ENCODE assay signal across 8 mouse cellular contexts in genomic region chr16:33883046-33883975, GRCm38 (mm10). TPM values are rescaled to one million over a fixed set of nuclear protein-coding genes. Genes with fewer than 3 reads are reported as not detected.
A peak's percentile ranks its signal among the peaks of the same experiment; 100 is the strongest.
DNase-seq lines count a peak whose midpoint lies in the region; ATAC-seq and TF ChIP-seq lines count a peak whose summit lies in the region.

No protein-coding gene starts in this region.

- no peak overlapping the region for H3K9ac ChIP-seq in hindbrain, embryonic 11.5 days (ENCODE audit: low read depth, low read length)

- no peak for TF ChIP-seq POLR2A in thymus, adult 2 months (IDR thresholded peaks at IDR 0.05; ENCODE audit: control insufficient read depth, extremely low read depth, insufficient read depth, low read length, poor library complexity)

- no peaks in the 10 kb centered on the region for H3K9me3 ChIP-seq in hindbrain, embryonic 10.5 days
- H3K9me3 ChIP-seq in hindbrain, embryonic 11.5 days (ENCODE audit: control insufficient read depth, low read length) = no peaks in the 10 kb centered on the region

- no peak for TF ChIP-seq CTCF in thymus, adult 2 months (IDR thresholded peaks at IDR 0.05; ENCODE audit: borderline replicate concordance, control insufficient read depth, extremely low read depth, insufficient read depth, low read length, poor library complexity)

- no peaks in the 10 kb centered on the region for H3K36me3 ChIP-seq in hindbrain, embryonic 10.5 days
- H3K36me3 ChIP-seq in hindbrain, embryonic 11.5 days (ENCODE audit: control insufficient read depth, insufficient read depth, low read length) = no peaks in the 10 kb centered on the region
- H3K36me3 ChIP-seq in thymus, adult 2 months (ENCODE audit: control insufficient read depth, insufficient read depth, low read length) = no peaks in the 10 kb centered on the region

- ATAC-seq in hindbrain, embryonic 11.5 days (ENCODE audit: low FRiP score) = no peak

- no peaks in the 10 kb centered on the region for H3K27me3 ChIP-seq in hindbrain, embryonic 10.5 days (ENCODE audit: insufficient read depth, poor library complexity, severe bottlenecking)
- H3K27me3 ChIP-seq in hindbrain, embryonic 11.5 days (ENCODE audit: control insufficient read depth, insufficient read depth, low read length) = no peaks in the 10 kb centered on the region
- H3K27me3 ChIP-seq in thymus, adult 2 months (ENCODE audit: control insufficient read depth, insufficient read depth, low read length) = no peaks in the 10 kb centered on the region

- no peak overlapping the region for H3K4me3 ChIP-seq in hindbrain, embryonic 10.5 days
- H3K4me3 ChIP-seq in hindbrain, embryonic 11.5 days (ENCODE audit: low read depth, low read length) = no peak overlapping the region
- H3K4me3 ChIP-seq in thymus, adult 2 months (ENCODE audit: control insufficient read depth, insufficient read depth, low read length) = no peak overlapping the region

- DNase-seq in hindbrain, embryonic 10.5 days (ENCODE audit: low spot score) = no peak
- no peak for DNase-seq in hindbrain, embryonic 11.5 days (ENCODE audit: low spot score)
- peak; percentile 85 for DNase-seq in brain, adult 2 months (ENCODE audit: low read depth, low spot score)
- peak; percentile 23 to 54 for DNase-seq in frontal cortex, adult 2 months (ENCODE audit: extremely low spot score in 1 of 2, low spot score in 1 of 2)
- peak; percentile 33 to 42 for DNase-seq in lung, postnatal 4 days
- no peak for DNase-seq in spleen, postnatal 4 days (ENCODE audit: low spot score in 2 of 2)
- DNase-seq in thymus, postnatal 0 days (ENCODE audit: low spot score) = no peak
- no peak for DNase-seq in thymus, adult 2 months

- H3K4me1 ChIP-seq in hindbrain, embryonic 10.5 days (replicated peaks) = peaks cover 39% of the 10 kb centered on the region
- no peaks in the 10 kb centered on the region for H3K4me1 ChIP-seq in hindbrain, embryonic 11.5 days (replicated peaks; ENCODE audit: control insufficient read depth, insufficient read depth, low read length)
- H3K4me1 ChIP-seq in thymus, adult 2 months (replicated peaks; ENCODE audit: control insufficient read depth, insufficient read depth, low read length) = no peaks in the 10 kb centered on the region; the same call in 1 of the 2 replicates

- H3K27ac ChIP-seq in hindbrain, embryonic 10.5 days = peak overlapping the region; percentile 59
- no peak overlapping the region for H3K27ac ChIP-seq in hindbrain, embryonic 11.5 days (ENCODE audit: low read depth, low read length)
- H3K27ac ChIP-seq in thymus, adult 2 months (ENCODE audit: control insufficient read depth, insufficient read depth, low read length) = no peak overlapping the region

- H3K4me2 ChIP-seq in hindbrain, embryonic 11.5 days (replicated peaks; ENCODE audit: low read depth, low read length) = no peak overlapping the region

- WGBS in hindbrain, embryonic 10.5 days = 54% methylated on average over 16 of the region's 16 CpGs
- WGBS in hindbrain, embryonic 11.5 days = 55% methylated on average over 16 of the region's 16 CpGs
- 90% methylated on average over 16 of the region's 16 CpGs for WGBS in thymus, adult 2 months

RNA-seq across cellular contexts. Expression of gene Itgb5, which starts 53.8 kb away (rescaled TPM):
- polyA plus RNA-seq in hindbrain, embryonic 10.5 days (2016; fragmentation: Nextera tagmentation; extraction: Ambion mirVana) = 24.2 and 30.3 TPM in 2 replicates
- 21.7 and 25.5 TPM in 2 replicates for polyA plus RNA-seq in hindbrain, embryonic 11.5 days (2014; fragmentation: Nextera tagmentation; extraction: Ambion mirVana)
- 36.6 and 42.4 TPM in 2 replicates for polyA plus RNA-seq in frontal cortex, adult 2 months (2012; rRNA removed)
- polyA plus RNA-seq in thymus, postnatal 0 days (2015; fragmentation: Nextera tagmentation; extraction: Ambion mirVana) = 5.1 and 5.5 TPM in 2 replicates
- polyA plus RNA-seq in thymus, adult 2 months (2012; rRNA removed) = 20.1 and 28.3 TPM in 2 replicates

Comparison
In these comparisons a context has a peak if more than half of its experiments do, and no peak if none do; other contexts are left out.
1. DNase-seq: peak in brain, adult 2 months (single experiment), frontal cortex, adult 2 months (2 of 2) and lung, postnatal 4 days (2 of 2); none in hindbrain, embryonic 10.5 days (single experiment), hindbrain, embryonic 11.5 days (single experiment), spleen, postnatal 4 days (0 of 2), thymus, postnatal 0 days (single experiment) and thymus, adult 2 months (single experiment).